Mouse (Mus musculus) liver, embryonic 15.5 days (tissue): ENCODE measurements around the gene Wif1. TPM values are rescaled to one million over a fixed set of nuclear protein-coding genes. Genes with fewer than 3 reads are reported as not detected.

Experiments
- ATAC-seq: fragments of 200-750 bp; cut with Nextera tagmentation; 2 replicates; pipeline ENCODE4 v1.8.0; 2017; ENCODE audit warnings: moderate number of reproducible peaks, mild to moderate bottlenecking, moderate library complexity; ENCODE audit not compliant: insufficient read depth
- H3K27ac ChIP-seq: fragments of 300-500 bp; sonication (generic); replicated peaks from 2 replicates; pipeline ENCODE4 v1.5.1; 2015; ENCODE audit warnings: mild to moderate bottlenecking, inconsistent platforms
- H3K27me3 ChIP-seq: fragments of 300-500 bp; sonication (generic); 2 replicates; pipeline ENCODE4 v1.6.1; 2015; ENCODE audit warnings: mild to moderate bottlenecking, inconsistent platforms
- H3K36me3 ChIP-seq: fragments of 300-500 bp; sonication (generic); replicated peaks from 2 replicates; pipeline ENCODE4 v1.6.1; 2015; ENCODE audit warnings: moderate library complexity, mild to moderate bottlenecking, inconsistent platforms
- H3K4me1 ChIP-seq: fragments of 300-500 bp; sonication (generic); replicated peaks from 2 replicates; pipeline ENCODE4 v1.6.1; 2015; ENCODE audit warnings: inconsistent platforms
- H3K4me2 ChIP-seq: fragments of 300-500 bp; sonication (generic); 2 replicates; pipeline ENCODE4 v1.6.1; 2015; ENCODE audit warnings: moderate library complexity, mild to moderate bottlenecking, inconsistent platforms
- H3K4me3 ChIP-seq: fragments of 300-500 bp; sonication (generic); replicated peaks from 2 replicates; pipeline ENCODE4 v1.5.1; 2015; ENCODE audit warnings: mild to moderate bottlenecking, inconsistent platforms
- H3K9ac ChIP-seq: fragments of 300-500 bp; sonication (generic); 2 replicates; pipeline ENCODE4 v1.6.1; 2015; ENCODE audit warnings: moderate library complexity, mild to moderate bottlenecking, inconsistent platforms
- H3K9me3 ChIP-seq: fragments of 300-500 bp; sonication (generic); replicated peaks from 2 replicates; pipeline ENCODE4 v1.6.1; 2016; ENCODE audit warnings: inconsistent platforms
- WGBS: fragments of 180-500 bp; shearing (Covaris S2); methylation state at CpG from one replicate; pipeline ENCODE4 v1.1.7; 2015; ENCODE audit warnings: mixed read lengths; ENCODE audit not compliant: insufficient replicate concordance; 5-methylcytosine and 5-hydroxymethylcytosine counted together
- polyA plus RNA-seq: library from polyadenylated mRNA; unstranded; fragments of >200 nt; fragmentation: Nextera tagmentation; extraction: Ambion mirVana; gene quantifications from 2 replicates; pipeline ENCODE4 v1.2.1, GENCODE M21; 2015

The Wif1 gene
- polyA plus RNA-seq, 1 experiment from 2014 or later = 1.1 TPM

DNA sequence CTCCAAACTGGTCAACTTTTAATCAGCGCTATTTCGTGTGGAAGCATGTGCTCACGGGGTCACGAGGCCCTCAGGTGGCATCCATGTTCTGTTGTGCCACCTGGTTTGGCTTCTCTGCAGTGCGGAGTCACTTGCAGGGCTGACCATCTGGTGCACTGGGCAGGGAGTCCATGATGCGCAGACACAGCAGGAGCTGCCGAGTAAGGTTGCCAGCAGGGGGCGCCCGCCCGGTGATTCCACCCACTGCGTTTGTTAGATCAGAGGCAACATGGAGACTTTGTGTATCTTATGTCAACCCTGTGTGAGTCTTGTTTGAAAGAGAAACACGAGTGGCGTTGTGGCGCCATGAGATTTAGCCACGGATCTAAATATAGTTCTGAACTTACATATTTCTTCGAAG, 90.7 kb downstream of the Wif1 start:
- no peaks in the 10 kb centered on the region for H3K4me1 ChIP-seq
- ATAC-seq = no peak
- H3K36me3 ChIP-seq = no peaks in the 10 kb centered on the region
- no peak overlapping the region for H3K27ac ChIP-seq
- 77% methylated on average over 16 of the region's 16 CpGs for WGBS
- no peaks in the 10 kb centered on the region for H3K27me3 ChIP-seq
- H3K9ac ChIP-seq = no peak overlapping the region
- H3K4me3 ChIP-seq = no peak overlapping the region
- no peaks in the 10 kb centered on the region for H3K9me3 ChIP-seq
- no peak overlapping the region for H3K4me2 ChIP-seq

DNA sequence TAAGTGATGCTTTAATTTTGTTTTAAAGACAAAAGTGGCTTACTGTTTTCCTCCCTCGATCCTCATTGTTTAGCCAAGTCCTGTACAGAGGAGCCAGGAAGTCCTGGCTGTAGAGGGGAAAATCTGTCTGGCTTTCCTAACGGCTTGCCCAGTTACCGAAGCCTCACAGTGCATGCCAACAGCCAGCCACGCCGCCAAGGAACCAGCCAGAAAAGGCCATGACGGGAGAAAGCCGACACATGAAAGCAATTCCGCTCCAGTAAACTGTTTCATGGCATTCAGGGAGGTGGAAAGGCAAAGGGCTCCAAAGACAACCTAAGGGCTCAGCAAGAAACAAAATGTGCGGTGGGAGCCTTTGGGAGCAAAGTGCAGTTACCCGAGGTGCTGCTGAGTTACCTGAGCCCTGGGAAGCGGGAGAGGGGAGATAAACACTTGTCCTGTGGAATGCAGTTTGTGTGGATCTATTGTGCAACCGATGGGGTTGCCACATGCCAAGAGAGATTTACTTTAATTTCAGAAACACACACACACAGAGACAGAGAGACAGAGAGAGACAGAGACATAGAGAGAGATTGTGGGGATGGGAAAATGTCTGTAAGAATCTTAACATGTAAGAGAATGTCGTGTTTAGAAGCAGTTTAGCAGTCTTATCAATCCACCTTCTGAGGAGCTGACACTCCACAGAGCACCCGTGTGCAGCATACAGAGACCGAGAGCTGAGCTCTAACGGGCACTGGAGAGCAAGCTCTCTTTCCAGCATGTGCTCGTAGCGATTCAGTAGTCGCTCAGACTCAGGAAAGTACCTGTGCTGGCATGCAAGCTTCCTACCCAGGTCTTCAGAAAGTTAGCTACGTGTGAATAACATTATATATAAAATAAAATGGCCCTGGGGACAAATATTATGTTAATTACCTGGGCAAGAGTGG, 95.5 kb downstream of the Wif1 start:
- no peaks in the 10 kb centered on the region for H3K36me3 ChIP-seq
- 51% methylated on average over 20 of the region's 20 CpGs for WGBS
- H3K4me3 ChIP-seq = no peak overlapping the region
- H3K27me3 ChIP-seq = no peaks in the 10 kb centered on the region
- ATAC-seq = no peak
- no peaks in the 10 kb centered on the region for H3K4me1 ChIP-seq
- no peak overlapping the region for H3K9ac ChIP-seq
- no peak overlapping the region for H3K4me2 ChIP-seq
- H3K9me3 ChIP-seq = no peaks in the 10 kb centered on the region
- H3K27ac ChIP-seq = no peak overlapping the region

Other genes starting within 250 kb of the Wif1 start
- gene Msrb3, start 134.9 kb upstream of the Wif1 start, polyA plus RNA-seq = 1.2 and 1.3 TPM in 2 replicates
- gene Lemd3, start 54.6 kb upstream of the Wif1 start, polyA plus RNA-seq = 0.84 and 1.0 TPM in 2 replicates